Mouse (Mus musculus) forebrain, embryonic 16.5 days (tissue): ENCODE data around the gene Aak1. TPM values are rescaled to one million over a fixed set of nuclear protein-coding genes. Genes with fewer than 3 reads are reported as not detected.

Source experiments
- ATAC-seq: fragments of 200-750 bp; cut with Nextera tagmentation; 2 replicates; pipeline ENCODE4 v1.8.0; 2017; ENCODE audit warnings: mild to moderate bottlenecking, moderate library complexity
- H3K27ac ChIP-seq: fragments of 300-500 bp; sonication (generic); 2 replicates; pipeline ENCODE4 v1.5.1; 2014; ENCODE audit warnings: low read length, control low read depth
- H3K27me3 ChIP-seq: fragments of 300-500 bp; sonication (generic); replicated peaks from 2 replicates; pipeline ENCODE4 v1.6.1; 2014; ENCODE audit warnings: low read length; ENCODE audit not compliant: control insufficient read depth, insufficient read depth
- H3K36me3 ChIP-seq: fragments of 300-500 bp; sonication (generic); 2 replicates; pipeline ENCODE4 v1.6.1; 2014; ENCODE audit not compliant: control insufficient read depth, insufficient read depth
- H3K4me1 ChIP-seq: fragments of 300-500 bp; sonication (generic); replicated peaks from 2 replicates; pipeline ENCODE4 v1.6.1; 2014; ENCODE audit warnings: low read length; ENCODE audit not compliant: control insufficient read depth, insufficient read depth
- H3K4me2 ChIP-seq: fragments of 300-500 bp; sonication (generic); 2 replicates; pipeline ENCODE4 v1.6.1; 2014; ENCODE audit warnings: mild to moderate bottlenecking, low read length, control low read depth
- H3K4me3 ChIP-seq: fragments of 300-500 bp; sonication (generic); replicated peaks from 2 replicates; pipeline ENCODE4 v1.5.1; 2014; ENCODE audit warnings: mild to moderate bottlenecking, low read length, control low read depth
- H3K9ac ChIP-seq: fragments of 300-500 bp; sonication (generic); replicated peaks from 2 replicates; pipeline ENCODE4 v1.6.1; 2014; ENCODE audit warnings: low read depth, low read length, control low read depth
- H3K9me3 ChIP-seq: fragments of 300-500 bp; sonication (generic); 2 replicates; pipeline ENCODE4 v1.6.1; 2016; ENCODE audit warnings: low read length; ENCODE audit not compliant: control insufficient read depth
- WGBS: fragments of 180-500 bp; shearing (Covaris S2); extraction: QIAGEN DNeasy Blood & Tissue Kit; methylation state at CpG from one replicate; pipeline ENCODE4 v1.1.7; 2014; 5-methylcytosine and 5-hydroxymethylcytosine counted together
- polyA plus RNA-seq: library from polyadenylated mRNA; unstranded; fragments of >200 nt; fragmentation: Nextera tagmentation; extraction: Ambion mirVana; gene quantifications from 2 replicates; pipeline ENCODE4 v1.2.1, GENCODE M21; 2015

Aak1 gene
- polyA plus RNA-seq, 1 experiment from 2014 or later = 36.8 TPM

- peak overlapping the region; percentile 90 for H3K4me3 ChIP-seq
- peaks cover 39% of the 10 kb centered on the region for H3K4me1 ChIP-seq
- H3K27me3 ChIP-seq = no peaks in the 10 kb centered on the region
- under 1% methylated on average over 36 of the region's 36 CpGs for WGBS
- peak overlapping the region; percentile 98 for H3K27ac ChIP-seq
- peak overlapping the region; percentile 83 for H3K4me2 ChIP-seq
- no peaks in the 10 kb centered on the region for H3K36me3 ChIP-seq
- ATAC-seq = peak; percentile 58
- H3K9ac ChIP-seq = peak overlapping the region; percentile 93
- H3K9me3 ChIP-seq = no peaks in the 10 kb centered on the region
These were observed 552 bp downstream of the Aak1 start for GRCm38 (mm10) chr6:86849692-86850445.

GRCm38 (mm10) chr6:86850588-86850987, 1.3 kb downstream of the Aak1 start:
- H3K9me3 ChIP-seq = no peaks in the 10 kb centered on the region
- WGBS = 12% methylated on average over 4 of the region's 4 CpGs
- H3K27ac ChIP-seq = 0 out of 2 replicates have a peak overlapping the region, but pooled peaks have one; percentile 6
- H3K4me2 ChIP-seq = peak overlapping the region; percentile 83
- no peak for ATAC-seq
- peak overlapping the region; percentile 93 for H3K9ac ChIP-seq
- H3K4me1 ChIP-seq = peaks cover 39% of the 10 kb centered on the region
- H3K4me3 ChIP-seq = peak overlapping the region; percentile 90
- H3K27me3 ChIP-seq = no peaks in the 10 kb centered on the region
- no peaks in the 10 kb centered on the region for H3K36me3 ChIP-seq

GRCm38 (mm10) chr6:86851561-86851960, 2.2 kb downstream of the Aak1 start:
- Histone ChIP-seq H3K4me2 (peak overlapping the region; percentile 83), H3K4me1 (peaks cover 39% of the 10 kb centered on the region), H3K9ac (peak overlapping the region; percentile 93), H3K9me3 (no peaks in the 10 kb centered on the region), H3K4me3 (peak overlapping the region; percentile 90), H3K27me3 (no peaks in the 10 kb centered on the region), H3K27ac (no peak overlapping the region), H3K36me3 (no peaks in the 10 kb centered on the region)
- 5% methylated on average over 1 of the region's 1 CpGs for WGBS
- no peak for ATAC-seq

GRCm38 (mm10) chr6:86853928-86854327, 4.6 kb downstream of the Aak1 start:
- H3K4me3 ChIP-seq = no peak overlapping the region
- no peaks in the 10 kb centered on the region for H3K36me3 ChIP-seq
- no peak for ATAC-seq
- no peak overlapping the region for H3K9ac ChIP-seq
- H3K4me2 ChIP-seq = no peak overlapping the region
- 92% methylated on average over 3 of the region's 3 CpGs for WGBS
- no peaks in the 10 kb centered on the region for H3K27me3 ChIP-seq
- peaks cover 30% of the 10 kb centered on the region for H3K4me1 ChIP-seq
- H3K27ac ChIP-seq = no peak overlapping the region
- no peaks in the 10 kb centered on the region for H3K9me3 ChIP-seq

- 84% methylated on average over 4 of the region's 4 CpGs for WGBS
- no peak overlapping the region for H3K9ac ChIP-seq
These were observed 5.6 kb downstream of the Aak1 start for GRCm38 (mm10) chr6:86854941-86855340.

GRCm38 (mm10) chr6:86858606-86859005, 9.3 kb downstream of the Aak1 start:
- Histone ChIP-seq H3K27me3 (no peaks in the 10 kb centered on the region), H3K9me3 (no peaks in the 10 kb centered on the region), H3K9ac (no peak overlapping the region), H3K36me3 (peaks cover 2% of the 10 kb centered on the region; the same call in 1 of the 2 replicates), H3K4me2 (no peak overlapping the region), H3K4me3 (no peak overlapping the region), H3K4me1 (0 out of 2 replicates have a peak, but pooled peaks cover under 1% of the 10 kb centered on the region), H3K27ac (no peak overlapping the region)
- no peak for ATAC-seq
- 93% methylated on average over 3 of the region's 3 CpGs for WGBS

More at GRCm38 (mm10) chr6:86854941-86855340, 5.6 kb downstream of the Aak1 start:
- Histone ChIP-seq H3K9me3 (no peaks in the 10 kb centered on the region), H3K27ac (no peak overlapping the region), H3K4me2 (no peak overlapping the region), H3K4me3 (no peak overlapping the region), H3K36me3 (no peaks in the 10 kb centered on the region), H3K27me3 (no peaks in the 10 kb centered on the region), H3K4me1 (peaks cover 30% of the 10 kb centered on the region)
- ATAC-seq = no peak

GRCm38 (mm10) chr6:86860732-86861463, 11.6 kb downstream of the Aak1 start:
- Histone ChIP-seq H3K27me3 (no peaks in the 10 kb centered on the region), H3K9me3 (no peaks in the 10 kb centered on the region), H3K4me1 (no peaks in the 10 kb centered on the region), H3K4me2 (no peak overlapping the region), H3K36me3 (peaks cover 2% of the 10 kb centered on the region; the same call in 1 of the 2 replicates), H3K4me3 (no peak overlapping the region), H3K9ac (no peak overlapping the region), H3K27ac (no peak overlapping the region)
- no peak for ATAC-seq
- WGBS = 82% methylated on average over 9 of the region's 9 CpGs

GRCm38 (mm10) chr6:86864358-86864757, 15.0 kb downstream of the Aak1 start:
- no peak overlapping the region for H3K9ac ChIP-seq
- no peaks in the 10 kb centered on the region for H3K9me3 ChIP-seq
- H3K4me1 ChIP-seq = no peaks in the 10 kb centered on the region
- 98% methylated on average over 3 of the region's 3 CpGs for WGBS
- H3K4me3 ChIP-seq = no peak overlapping the region
- H3K27ac ChIP-seq = no peak overlapping the region
- H3K27me3 ChIP-seq = no peaks in the 10 kb centered on the region
- peaks cover 2% of the 10 kb centered on the region; the same call in 1 of the 2 replicates for H3K36me3 ChIP-seq
- no peak for ATAC-seq
- no peak overlapping the region for H3K4me2 ChIP-seq

GRCm38 (mm10) chr6:86870335-86870734, 21.0 kb downstream of the Aak1 start:
- Histone ChIP-seq H3K4me1 (no peaks in the 10 kb centered on the region), H3K4me3 (no peak overlapping the region), H3K27ac (no peak overlapping the region), H3K4me2 (no peak overlapping the region), H3K27me3 (no peaks in the 10 kb centered on the region), H3K9me3 (no peaks in the 10 kb centered on the region), H3K36me3 (no peaks in the 10 kb centered on the region), H3K9ac (no peak overlapping the region)
- no peak for ATAC-seq
- WGBS = 86% methylated on average over 9 of the region's 9 CpGs
